Mouse (Mus musculus): ENCODE results near the gene Sdk1.

DNA sequence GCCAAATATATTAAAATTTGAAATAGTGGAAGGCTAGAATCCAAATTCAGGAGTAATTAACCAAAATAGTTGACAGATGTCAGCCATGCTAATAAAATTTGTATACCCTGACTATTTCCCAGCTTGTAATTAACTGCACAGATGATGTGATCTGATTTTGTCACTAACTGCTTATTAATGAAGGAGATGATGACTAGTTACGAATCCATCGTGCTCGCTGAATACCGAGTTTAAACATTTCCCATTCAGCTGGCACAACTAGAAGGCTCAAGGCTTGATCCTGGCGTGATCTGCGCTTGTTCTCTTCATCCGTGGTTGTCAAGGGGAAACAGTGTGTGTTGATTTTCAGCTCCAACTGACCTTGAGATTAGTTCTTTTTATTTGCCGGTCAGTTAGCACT lies 162.5 kb downstream of the Sdk1 start:
- no peak for TF ChIP-seq EP300 (IDR thresholded peaks at IDR 0.05; ENCODE audit: low read depth)
- TF ChIP-seq CTCF (IDR thresholded peaks at IDR 0.05; ENCODE audit: low read depth), result no peak

Data from heart, postnatal 0 days (tissue).